10 mouse cellular contexts compared by ENCODE assay signal in genomic region chr7:92457791-92458190, GRCm38 (mm10).
DNase-seq lines count a peak whose midpoint lies in the region; ATAC-seq lines count a peak whose summit lies in the region.
"Had no signal": no experiment of that assay in that cellular context is flagged by ENCODE, and none has a peak within 500 bp of the region (broad histone marks: within the 10 kb centered on the region; RNA-seq: fewer than 3 reads in every experiment).

No protein-coding gene starts in this region.

- no peaks in the 10 kb centered on the region for H3K36me3 ChIP-seq in kidney, embryonic 16.5 days (ENCODE audit: insufficient read depth, low read length)
- H3K36me3 ChIP-seq in embryonic facial prominence, embryonic 10.5 days (replicated peaks), result no peaks in the 10 kb centered on the region
- no peaks in the 10 kb centered on the region for H3K36me3 ChIP-seq in heart, embryonic 13.5 days
- H3K36me3 ChIP-seq: liver, embryonic 12.5 days had no signal

- H3K4me2 ChIP-seq in kidney, embryonic 16.5 days (replicated peaks; ENCODE audit: low read depth, low read length), result no peak overlapping the region
- H3K4me2 ChIP-seq in heart, embryonic 13.5 days, result peak overlapping the region; percentile 16; the same call in 1 of the 2 replicates
- H3K4me2 ChIP-seq: liver, embryonic 12.5 days had no signal

- no peak overlapping the region for H3K27ac ChIP-seq in kidney, embryonic 16.5 days (ENCODE audit: low read length)
- H3K27ac ChIP-seq in embryonic facial prominence, embryonic 10.5 days (replicated peaks), result peak overlapping the region; percentile 54; the same call in 1 of the 2 replicates
- H3K27ac ChIP-seq in heart, embryonic 13.5 days (replicated peaks), result peak overlapping the region; percentile 80
- H3K27ac ChIP-seq: liver, embryonic 12.5 days had no signal

- 13% methylated on average over 4 of the region's 4 CpGs for WGBS in kidney, embryonic 16.5 days
- 26% methylated on average over 4 of the region's 4 CpGs for WGBS in embryonic facial prominence, embryonic 10.5 days
- 3% methylated on average over 4 of the region's 4 CpGs for WGBS in heart, embryonic 13.5 days

- H3K9me3 ChIP-seq in kidney, embryonic 16.5 days (ENCODE audit: low read length), result no peaks in the 10 kb centered on the region
- H3K9me3 ChIP-seq in embryonic facial prominence, embryonic 10.5 days, result no peaks in the 10 kb centered on the region
- H3K9me3 ChIP-seq in heart, embryonic 13.5 days, result no peaks in the 10 kb centered on the region
- H3K9me3 ChIP-seq: liver, embryonic 12.5 days had no signal

- DNase-seq in kidney, postnatal 14 days, result no peak
- DNase-seq in embryonic facial prominence, embryonic 10.5 days (ENCODE audit: low spot score), result peak; percentile 47
- DNase-seq in frontal cortex, postnatal 25 days (ENCODE audit: low spot score in 2 of 2), result no peak

- H3K9ac ChIP-seq in kidney, embryonic 16.5 days (replicated peaks; ENCODE audit: low read length), result no peak overlapping the region
- H3K9ac ChIP-seq in heart, embryonic 13.5 days, result no peak overlapping the region
- H3K9ac ChIP-seq: liver, embryonic 12.5 days had no signal

- no peak overlapping the region for H3K4me3 ChIP-seq in kidney, embryonic 16.5 days (ENCODE audit: low read length)
- H3K4me3 ChIP-seq in embryonic facial prominence, embryonic 10.5 days, result no peak overlapping the region
- H3K4me3 ChIP-seq in heart, embryonic 13.5 days, result no peak overlapping the region
- H3K4me3 ChIP-seq: liver, embryonic 12.5 days had no signal

- H3K4me1 ChIP-seq in kidney, embryonic 16.5 days (ENCODE audit: insufficient read depth, low read length), result no peaks in the 10 kb centered on the region
- H3K4me1 ChIP-seq in embryonic facial prominence, embryonic 10.5 days, result peaks cover 20% of the 10 kb centered on the region
- peaks cover 28% of the 10 kb centered on the region for H3K4me1 ChIP-seq in heart, embryonic 13.5 days
- H3K4me1 ChIP-seq: liver, embryonic 12.5 days had no signal

- ATAC-seq in kidney, embryonic 16.5 days (ENCODE audit: low FRiP score, low TSS enrichment), result peak; percentile 71; the same call in 1 of the 2 replicates
- ATAC-seq in heart, embryonic 13.5 days (ENCODE audit: extremely low read depth, insufficient number of reproducible peaks, low FRiP score, low TSS enrichment), result peak; percentile 79; the same call in 1 of the 2 replicates
- peak; percentile 38 for ATAC-seq in megakaryocyte progenitor cell, adult 5-6 weeks (replicated peaks; ENCODE audit: poor library complexity)
- no peak for ATAC-seq in inflammation-experienced regulatory T-cells, adult 6 months
- ATAC-seq in frontal cortex, adult (ENCODE audit: low TSS enrichment), result no peak
- ATAC-seq: CD4-positive, CD25-positive, alpha-beta regulatory T cell, adult 4 months; liver, embryonic 12.5 days had no signal

- no peaks in the 10 kb centered on the region for H3K27me3 ChIP-seq in kidney, embryonic 16.5 days (ENCODE audit: insufficient read depth, low read length)
- H3K27me3 ChIP-seq in embryonic facial prominence, embryonic 10.5 days (replicated peaks; ENCODE audit: low read depth, poor library complexity, severe bottlenecking), result no peaks in the 10 kb centered on the region
- no peaks in the 10 kb centered on the region for H3K27me3 ChIP-seq in heart, embryonic 13.5 days (replicated peaks)
- H3K27me3 ChIP-seq: liver, embryonic 12.5 days had no signal

Comparison
In these comparisons a context has a peak if more than half of its experiments do, and no peak if none do; other contexts are left out.
1. ATAC-seq: peak in kidney, embryonic 16.5 days (single experiment), heart, embryonic 13.5 days (single experiment) and megakaryocyte progenitor cell, adult 5-6 weeks (single experiment); none in inflammation-experienced regulatory T-cells, adult 6 months (single experiment) and frontal cortex, adult (single experiment).